Mouse (Mus musculus) hindbrain, embryonic 16.5 days (tissue): ENCODE data around the gene En1. TPM values are rescaled to one million over a fixed set of nuclear protein-coding genes. Genes with fewer than 3 reads are reported as not detected.
A peak's percentile ranks its signal among the peaks of the same experiment; 100 is the strongest.

ENCODE experiments used
- ATAC-seq: fragments of 200-750 bp; cut with Nextera tagmentation; 2 replicates; pipeline ENCODE4 v1.8.0; 2017; ENCODE audit warnings: moderate TSS enrichment, moderate library complexity
- H3K27ac ChIP-seq: fragments of 300-500 bp; sonication (generic); 2 replicates; pipeline ENCODE4 v1.5.1; 2014; ENCODE audit warnings: low read depth, mild to moderate bottlenecking, control low read depth, low read length, moderate library complexity
- H3K27me3 ChIP-seq: fragments of 300-500 bp; sonication (generic); replicated peaks from 2 replicates; pipeline ENCODE4 v1.6.1; 2014; ENCODE audit warnings: low read length; ENCODE audit not compliant: control insufficient read depth, insufficient read depth
- H3K36me3 ChIP-seq: fragments of 300-500 bp; sonication (generic); 2 replicates; pipeline ENCODE4 v1.6.1; 2014; ENCODE audit warnings: mild to moderate bottlenecking, low read length, moderate library complexity, mixed read lengths; ENCODE audit not compliant: control insufficient read depth, insufficient read depth
- H3K4me1 ChIP-seq: fragments of 300-500 bp; sonication (generic); 2 replicates; pipeline ENCODE4 v1.6.1; 2014; ENCODE audit warnings: low read depth, low read length; ENCODE audit not compliant: control insufficient read depth, insufficient read depth
- H3K4me2 ChIP-seq: fragments of 300-500 bp; sonication (generic); 2 replicates; pipeline ENCODE4 v1.6.1; 2014; ENCODE audit warnings: mild to moderate bottlenecking, low read length, control low read depth, moderate library complexity
- H3K4me3 ChIP-seq: fragments of 300-500 bp; sonication (generic); 2 replicates; pipeline ENCODE4 v1.5.1; 2014; ENCODE audit warnings: mild to moderate bottlenecking, low read length, control low read depth, moderate library complexity
- H3K9ac ChIP-seq: fragments of 300-500 bp; sonication (generic); 2 replicates; pipeline ENCODE4 v1.6.1; 2014; ENCODE audit warnings: low read depth, mild to moderate bottlenecking, control low read depth, low read length, moderate library complexity
- H3K9me3 ChIP-seq: fragments of 300-500 bp; sonication (generic); 2 replicates; pipeline ENCODE4 v1.6.1; 2014; ENCODE audit warnings: mild to moderate bottlenecking, low read length, moderate library complexity; ENCODE audit not compliant: control insufficient read depth
- WGBS: fragments of 180-500 bp; shearing (Covaris S2); extraction: QIAGEN DNeasy Blood & Tissue Kit; methylation state at CpG from one replicate; pipeline ENCODE4 v1.1.7; 2014; 5-methylcytosine and 5-hydroxymethylcytosine counted together
- polyA plus RNA-seq: library from polyadenylated mRNA; unstranded; fragments of >200 nt; fragmentation: Nextera tagmentation; extraction: Ambion mirVana; gene quantifications from 2 replicates; pipeline ENCODE4 v1.2.1, GENCODE M21; 2015

Gene En1
- 3.1 and 4.0 TPM in 2 replicates for polyA plus RNA-seq

GRCm38 (mm10) chr1:120602031-120602730, at the start of gene En1:
Gene En1, plus strand, starts transcription at chr1:120602418.
- H3K4me3 ChIP-seq: peak within 1 kb of the TSS; percentile 52
- H3K9me3 ChIP-seq: 0 out of 2 replicates have a peak, but pooled peaks cover 2% of the 10 kb centered on the region
- peak within 1 kb of the TSS; percentile 68 for H3K9ac ChIP-seq
- peaks cover 14% of the 10 kb centered on the region for H3K27me3 ChIP-seq
- no peaks in the 10 kb centered on the region for H3K36me3 ChIP-seq
- ATAC-seq: peak; percentile 77
- H3K27ac ChIP-seq: peak within 1 kb of the TSS; percentile 73
- WGBS: under 1% methylated on average over 35 of the region's 35 CpGs
- H3K4me1 ChIP-seq: peaks cover 13% of the 10 kb centered on the region
- H3K4me2 ChIP-seq: peak within 1 kb of the TSS; percentile 72

DNA sequence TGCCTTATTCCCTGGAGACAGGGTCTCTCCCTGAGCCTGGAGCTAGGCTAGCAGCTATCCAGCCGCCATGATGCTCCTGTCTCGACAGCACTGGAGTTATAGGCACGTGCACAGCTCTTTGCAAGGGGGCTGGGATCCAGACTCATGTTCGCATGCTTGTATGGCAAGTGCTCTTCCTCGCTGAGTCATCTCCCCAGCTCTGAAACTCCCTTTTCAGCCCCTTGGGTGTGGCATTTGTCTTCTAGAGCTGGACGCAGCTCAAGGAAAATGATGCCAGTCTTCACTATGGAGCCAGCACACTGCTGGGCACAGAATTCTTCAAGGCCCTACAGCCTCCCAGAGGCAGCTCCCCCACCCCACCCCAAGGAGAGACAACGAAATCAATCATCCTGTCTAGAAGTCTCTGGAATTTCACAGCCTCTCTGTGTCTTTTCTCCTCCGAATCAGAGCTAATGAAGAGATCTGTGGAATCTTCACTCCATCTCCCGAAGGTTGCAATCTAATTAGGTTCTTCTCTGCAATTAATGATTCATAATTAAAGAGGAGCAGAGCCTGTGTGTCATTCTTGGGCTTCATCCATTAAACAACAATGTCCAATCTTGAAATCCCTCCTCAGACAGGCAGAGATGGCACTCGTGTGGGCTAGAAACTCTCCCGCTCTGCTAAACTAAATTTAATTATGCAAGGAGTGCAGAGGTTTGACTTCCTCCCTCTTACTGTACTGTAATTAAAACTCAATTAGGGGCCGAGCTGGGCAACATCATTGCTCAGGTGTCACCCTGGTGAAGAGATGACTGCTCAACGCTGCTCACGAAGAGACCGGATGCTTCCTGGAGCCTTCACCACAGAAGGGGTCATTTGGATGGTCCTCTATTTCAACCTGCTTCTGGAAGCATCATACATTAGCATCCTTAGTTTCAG, 45.0 kb upstream of the En1 start:
- H3K9ac ChIP-seq: no peak overlapping the region
- WGBS: 72% methylated on average over 15 of the region's 15 CpGs
- H3K36me3 ChIP-seq: no peaks in the 10 kb centered on the region
- no peaks in the 10 kb centered on the region for H3K9me3 ChIP-seq
- H3K27ac ChIP-seq: no peak overlapping the region
- H3K27me3 ChIP-seq: no peaks in the 10 kb centered on the region
- ATAC-seq: peak; percentile 61
- H3K4me1 ChIP-seq: no peaks in the 10 kb centered on the region; the same call in 1 of the 2 replicates
- no peak overlapping the region for H3K4me3 ChIP-seq
- H3K4me2 ChIP-seq: no peak overlapping the region

DNA sequence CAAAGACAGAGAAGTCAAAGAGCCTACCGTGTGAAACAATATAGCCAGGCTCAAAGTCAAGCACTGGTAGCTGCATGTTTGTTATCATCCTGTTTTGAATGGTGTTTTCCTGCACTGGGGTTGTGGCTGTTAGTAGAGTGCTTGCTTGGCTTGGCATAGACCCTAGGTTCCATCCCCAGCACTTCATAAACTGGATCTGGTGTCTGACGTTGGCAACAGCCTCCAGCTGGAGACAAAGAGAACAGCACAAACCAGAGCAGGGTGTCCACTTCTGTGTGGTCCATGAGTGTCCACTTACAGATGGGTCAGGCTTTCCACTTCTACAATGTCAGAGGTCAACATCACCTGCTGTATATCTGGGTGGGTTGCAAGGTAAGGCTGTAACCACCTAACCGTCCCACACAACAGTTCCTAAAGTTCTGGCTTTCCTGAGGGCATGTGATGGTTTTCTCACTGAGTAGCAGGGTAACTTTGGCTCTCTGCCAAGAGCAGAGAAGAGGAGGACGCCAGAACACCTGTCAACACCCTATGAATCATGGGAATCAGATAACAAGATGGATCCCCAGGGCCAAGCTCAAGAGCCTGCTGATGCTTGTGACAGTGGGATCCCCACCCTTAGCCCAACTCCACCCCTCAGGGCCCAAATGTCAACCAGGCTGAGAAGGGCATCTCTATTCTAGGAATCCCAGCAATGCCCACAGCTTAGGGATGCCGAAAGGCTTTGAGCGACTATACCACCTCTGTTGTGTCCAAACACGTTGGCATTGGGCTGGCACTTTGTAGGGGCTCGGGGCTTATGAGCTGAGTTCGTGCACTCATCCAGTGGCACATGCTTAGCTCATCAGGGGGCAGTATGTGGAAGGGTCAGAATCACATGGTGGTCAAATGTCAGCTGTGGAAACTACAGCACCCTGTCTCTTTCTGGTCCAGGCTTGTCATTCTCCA, 43.6 kb upstream of the En1 start:
- no peaks in the 10 kb centered on the region; the same call in 1 of the 2 replicates for H3K4me1 ChIP-seq
- no peaks in the 10 kb centered on the region for H3K36me3 ChIP-seq
- 80% methylated on average over 9 of the region's 9 CpGs for WGBS
- H3K9ac ChIP-seq: no peak overlapping the region
- no peak for ATAC-seq
- H3K4me3 ChIP-seq: no peak overlapping the region
- no peaks in the 10 kb centered on the region for H3K9me3 ChIP-seq
- H3K27ac ChIP-seq: no peak overlapping the region
- H3K4me2 ChIP-seq: no peak overlapping the region
- H3K27me3 ChIP-seq: no peaks in the 10 kb centered on the region

DNA sequence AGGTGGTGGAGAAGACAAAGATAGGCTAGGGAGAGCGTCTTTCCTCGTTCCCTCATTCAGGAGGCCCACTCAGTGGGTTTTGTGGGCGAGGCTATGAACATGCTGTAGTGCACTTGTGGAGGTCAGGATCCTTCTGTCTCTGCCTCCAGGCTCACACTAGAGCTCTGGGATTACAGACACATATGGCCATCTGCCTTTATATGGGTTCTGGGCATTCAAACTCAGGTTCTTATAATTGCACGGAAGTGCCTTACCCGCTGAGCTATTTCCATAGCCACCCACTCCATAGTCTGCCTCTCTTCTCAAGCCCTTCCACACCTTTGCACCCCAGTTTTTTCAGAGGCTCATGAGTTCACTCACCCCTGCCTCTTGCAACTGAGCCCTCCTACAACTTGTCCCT, 42.3 kb upstream of the En1 start:
- Histone ChIP-seq H3K4me1 (no peaks in the 10 kb centered on the region; the same call in 1 of the 2 replicates), H3K9ac (no peak overlapping the region), H3K4me3 (no peak overlapping the region), H3K4me2 (no peak overlapping the region), H3K27ac (no peak overlapping the region), H3K36me3 (no peaks in the 10 kb centered on the region), H3K27me3 (no peaks in the 10 kb centered on the region), H3K9me3 (no peaks in the 10 kb centered on the region)
- no peak for ATAC-seq
- WGBS: 87% methylated on average over 5 of the region's 5 CpGs

GRCm38 (mm10) chr1:120581306-120581705, 20.9 kb upstream of the En1 start:
- no peaks in the 10 kb centered on the region for H3K27me3 ChIP-seq
- no peaks in the 10 kb centered on the region for H3K9me3 ChIP-seq
- H3K27ac ChIP-seq: no peak overlapping the region
- no peak overlapping the region for H3K9ac ChIP-seq
- no peaks in the 10 kb centered on the region for H3K36me3 ChIP-seq
- ATAC-seq: no peak
- H3K4me2 ChIP-seq: no peak overlapping the region
- H3K4me3 ChIP-seq: no peak overlapping the region
- WGBS: 72% methylated on average over 4 of the region's 4 CpGs
- no peaks in the 10 kb centered on the region for H3K4me1 ChIP-seq

- Histone ChIP-seq H3K36me3 (no peaks in the 10 kb centered on the region), H3K4me2 (no peak overlapping the region), H3K27ac (no peak overlapping the region), H3K4me1 (no peaks in the 10 kb centered on the region), H3K4me3 (no peak overlapping the region), H3K9ac (no peak overlapping the region), H3K9me3 (no peaks in the 10 kb centered on the region), H3K27me3 (peaks cover 5% of the 10 kb centered on the region)
- no peak for ATAC-seq
- 23% methylated on average over 2 of the region's 2 CpGs for WGBS
Observed at GRCm38 (mm10) chr1:120585481-120585880, 16.7 kb upstream of the En1 start.

GRCm38 (mm10) chr1:120586500-120587110, 15.6 kb upstream of the En1 start:
- WGBS: 13% methylated on average over 7 of the region's 7 CpGs
- Histone ChIP-seq H3K4me3 (no peak overlapping the region), H3K9me3 (no peaks in the 10 kb centered on the region), H3K4me2 (no peak overlapping the region), H3K4me1 (no peaks in the 10 kb centered on the region), H3K27me3 (peaks cover 15% of the 10 kb centered on the region), H3K36me3 (no peaks in the 10 kb centered on the region), H3K27ac (no peak overlapping the region), H3K9ac (no peak overlapping the region)
- peak; percentile 69; the same call in 1 of the 2 replicates for ATAC-seq

- H3K4me1 ChIP-seq: no peaks in the 10 kb centered on the region
- ATAC-seq: no peak
- 63% methylated on average over 10 of the region's 12 CpGs for WGBS
- no peak overlapping the region for H3K4me2 ChIP-seq
- no peaks in the 10 kb centered on the region for H3K9me3 ChIP-seq
- no peak overlapping the region for H3K9ac ChIP-seq
- H3K27me3 ChIP-seq: peaks cover 22% of the 10 kb centered on the region
- H3K4me3 ChIP-seq: no peak overlapping the region
- no peak overlapping the region for H3K27ac ChIP-seq
- no peaks in the 10 kb centered on the region for H3K36me3 ChIP-seq
Observed at GRCm38 (mm10) chr1:120587431-120587830, 14.8 kb upstream of the En1 start.
